Mouse (Mus musculus) thymus, postnatal 25 days (tissue): ENCODE measurements around the gene Apoa5.
"Not testable (repeated sequence)": the region's sequence is repeated elsewhere in the genome, so short reads cannot be mapped to it uniquely, and the experiment has no call there.

ENCODE experiments used
- DNase-seq: peaks from one replicate; pipeline ENCODE4 v3.0.0; 2022

The Apoa5 gene

GRCm38 (mm10) chr9:46269125-46269524 lies 692 bp downstream of the Apoa5 start:
- DNase-seq, result no peak

GRCm38 (mm10) chr9:46270782-46271181 lies 2.3 kb downstream of the Apoa5 start:
- no peak for DNase-seq

- DNase-seq, result peak; percentile 14
Measured at GRCm38 (mm10) chr9:46272070-46272469, 3.6 kb downstream of the Apoa5 start.

- DNase-seq, result peak; percentile 89
Measured at GRCm38 (mm10) chr9:46272677-46273454, 4.4 kb downstream of the Apoa5 start, which contains the start of gene Zpr1. TSS of gene Zpr1 (plus strand) at chr9:46273064.

- DNase-seq, result no peak
Measured at GRCm38 (mm10) chr9:46274494-46274893, 6.1 kb downstream of the Apoa5 start.

GRCm38 (mm10) chr9:46282631-46283436 lies 14.4 kb downstream of the Apoa5 start, which contains the start of gene Bud13:
TSS of gene Bud13 (plus strand) at chr9:46283008.
- peak; percentile 98 for DNase-seq

- DNase-seq, result no peak
Measured at GRCm38 (mm10) chr9:46298381-46298780, 29.9 kb downstream of the Apoa5 start.

- DNase-seq, result peak; percentile 58
Measured at GRCm38 (mm10) chr9:46302142-46302541, 33.7 kb downstream of the Apoa5 start.

GRCm38 (mm10) chr9:46309121-46309520 lies 40.7 kb downstream of the Apoa5 start:
- no peak for DNase-seq

GRCm38 (mm10) chr9:46314507-46314906 lies 46.1 kb downstream of the Apoa5 start:
- peak; percentile 63 for DNase-seq

GRCm38 (mm10) chr9:46314921-46315320 lies 46.5 kb downstream of the Apoa5 start:
- DNase-seq, result no peak

- no peak for DNase-seq
Measured at GRCm38 (mm10) chr9:46315807-46316365, 47.5 kb downstream of the Apoa5 start.

GRCm38 (mm10) chr9:46316388-46316787 lies 48.0 kb downstream of the Apoa5 start:
- no peak for DNase-seq

GRCm38 (mm10) chr9:46316909-46317308 lies 48.5 kb downstream of the Apoa5 start:
- DNase-seq, result no peak

GRCm38 (mm10) chr9:46317957-46318356 lies 49.5 kb downstream of the Apoa5 start:
- DNase-seq, result no peak

GRCm38 (mm10) chr9:46319886-46320285 lies 51.5 kb downstream of the Apoa5 start, which contains the start of gene 4931429L15Rik:
TSS of gene 4931429L15Rik (minus strand) at chr9:46319986.
- DNase-seq, result not testable (repeated sequence)

GRCm38 (mm10) chr9:46320461-46320860 lies 52.0 kb downstream of the Apoa5 start:
- DNase-seq, result no peak
